Mouse (Mus musculus) left cerebral cortex, postnatal 10 days (tissue): ENCODE measurements around the gene Sesn2. TPM values are rescaled to one million over a fixed set of nuclear protein-coding genes. Genes with fewer than 3 reads are reported as not detected.
"Not testable (repeated sequence)": the region's sequence is repeated elsewhere in the genome, so short reads cannot be mapped to it uniquely, and the experiment has no call there.

Experiments
- DNase-seq, 2 experiments: peaks; one replicate each; pipeline ENCODE4 v3.0.0; 2021 to 2022; ENCODE audit warnings: low spot score in 2 of 2, mixed read lengths in 1 of 2; ENCODE audit errors: extremely low spot score in 1 of 2
- intact Hi-C: fragments of 180-260 bp; cut with DNase I; formaldehyde crosslinking; loops from one replicate; pipeline ENCODE4 v1.15.1; 2025
- total RNA-seq, 2 experiments: library from RNA; stranded (reverse); gene quantifications; 2 replicates each; pipeline ENCODE4 v1.2.3; 2021

The Sesn2 gene
- total RNA-seq, 2 experiments from 2014 or later = 10.3 to 13.0 TPM

DNA sequence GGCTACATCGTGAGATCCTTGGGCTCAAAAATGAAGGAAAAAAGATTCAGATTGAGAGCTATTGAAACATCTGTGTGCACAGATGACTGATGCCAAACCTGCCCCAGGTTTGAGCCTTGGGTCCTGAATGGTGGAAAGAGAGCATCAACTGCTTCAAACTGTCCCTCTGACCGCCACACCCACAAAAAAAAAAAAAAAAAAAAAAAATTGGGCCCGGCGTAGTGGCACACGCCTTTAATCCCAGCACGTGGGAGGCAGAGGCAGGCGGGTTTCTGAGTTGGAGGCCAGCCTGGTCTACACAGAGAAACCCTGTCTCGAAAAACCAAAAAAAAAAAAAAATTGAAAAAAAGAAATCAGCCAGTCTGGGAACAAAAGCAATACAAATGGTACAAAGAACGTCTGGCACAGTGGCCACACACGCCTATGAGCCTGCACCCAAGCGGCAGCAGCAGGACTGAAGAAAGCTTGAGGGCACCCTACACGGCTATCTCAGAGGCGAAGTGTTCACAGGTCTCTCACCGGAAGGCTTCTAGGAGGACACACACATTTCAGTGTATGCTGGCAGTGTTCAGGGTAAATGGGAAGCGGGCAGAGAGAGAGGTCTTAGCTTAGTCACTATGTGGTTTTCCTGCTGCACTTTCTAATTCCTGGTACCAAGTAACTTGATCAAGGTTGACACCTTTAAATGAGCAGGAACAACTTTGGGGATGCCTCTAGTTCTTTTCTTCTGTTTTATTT, 19.9 kb downstream of the Sesn2 start:
- intact Hi-C loops = no loop called here
- DNase-seq = no peak

DNA sequence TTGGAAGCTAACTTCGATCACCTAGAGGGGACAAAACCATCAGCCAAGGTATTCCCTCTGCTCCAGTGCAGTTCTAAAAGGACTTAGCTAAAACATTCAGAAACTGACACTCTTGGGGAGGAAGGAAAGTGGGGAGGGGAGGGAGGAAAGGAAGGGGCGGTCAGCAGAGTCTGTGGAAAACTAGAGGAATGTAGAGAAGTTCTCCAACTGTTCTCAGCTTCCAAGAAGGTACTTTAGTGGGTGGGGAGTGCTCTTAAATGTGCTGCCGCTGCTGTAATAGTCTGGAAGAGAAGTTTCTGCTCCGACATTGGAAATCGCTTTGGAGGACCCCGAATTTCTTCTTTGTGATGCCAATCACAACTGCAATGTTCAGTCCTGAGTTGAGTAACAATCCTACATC, 21.3 kb downstream of the Sesn2 start:
- no peak for DNase-seq
- intact Hi-C loops = no loop called here

DNA sequence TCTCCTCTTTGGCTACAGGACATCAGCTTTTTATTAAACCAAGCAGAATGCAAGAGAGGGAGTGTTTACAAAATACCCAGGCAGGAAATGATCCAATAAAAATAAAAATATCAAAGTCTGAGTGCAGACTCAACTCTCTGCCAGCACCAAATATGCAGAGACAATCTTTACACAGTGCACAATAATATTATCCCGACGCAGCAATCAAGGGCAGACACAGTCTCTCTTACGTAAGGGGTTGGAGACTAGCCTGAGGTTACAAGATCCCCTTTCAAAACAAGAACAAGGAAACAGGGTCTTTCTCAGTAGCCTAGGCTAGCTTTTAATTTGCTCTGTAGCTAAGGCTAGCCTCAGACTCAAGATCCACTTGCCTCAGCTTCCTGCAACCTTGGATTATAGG, 21.8 kb downstream of the Sesn2 start:
- no peak for DNase-seq
- intact Hi-C loops = no loop called here

DNA sequence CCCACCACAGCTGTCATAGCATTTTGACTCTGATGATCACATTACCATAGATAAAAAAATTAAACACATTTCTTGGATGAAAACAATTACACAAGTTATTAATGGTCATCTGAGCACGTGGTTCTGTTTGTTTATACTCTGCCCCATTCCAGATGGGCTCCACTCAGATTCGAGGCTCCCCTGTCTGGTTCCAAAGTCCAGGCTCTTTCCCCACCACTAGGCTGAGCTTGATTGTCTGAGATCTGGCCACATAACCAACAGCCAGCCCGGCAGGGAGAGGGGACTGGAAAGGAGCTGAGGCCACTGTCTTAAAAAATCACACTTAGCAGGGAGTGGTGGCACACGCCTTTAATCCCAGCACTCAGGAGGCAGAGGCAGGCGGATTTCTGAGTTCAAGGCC, 25.5 kb downstream of the Sesn2 start:
- intact Hi-C loops = no loop called here
- DNase-seq = no peak

DNA sequence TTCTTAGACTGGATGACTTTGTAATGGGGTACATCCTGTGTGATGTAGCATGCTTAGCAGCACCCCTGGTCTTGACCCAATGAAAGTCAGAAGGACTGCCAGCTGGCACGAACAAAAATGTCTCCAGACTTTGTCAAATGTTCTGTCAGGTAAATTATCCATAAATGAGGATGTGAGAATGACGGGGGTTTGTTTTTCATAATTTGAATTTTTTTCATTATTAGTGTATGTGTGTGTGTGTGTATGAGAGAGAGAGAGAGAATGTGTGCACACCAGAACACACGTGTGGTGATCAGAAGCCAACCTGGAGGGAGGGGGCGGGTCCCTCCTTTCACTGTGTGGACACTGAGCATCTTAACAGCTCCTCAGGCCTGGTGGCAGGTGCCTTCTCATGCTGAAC, 26.1 kb downstream of the Sesn2 start:
- intact Hi-C loops = no loop called here
- DNase-seq = no peak

DNA sequence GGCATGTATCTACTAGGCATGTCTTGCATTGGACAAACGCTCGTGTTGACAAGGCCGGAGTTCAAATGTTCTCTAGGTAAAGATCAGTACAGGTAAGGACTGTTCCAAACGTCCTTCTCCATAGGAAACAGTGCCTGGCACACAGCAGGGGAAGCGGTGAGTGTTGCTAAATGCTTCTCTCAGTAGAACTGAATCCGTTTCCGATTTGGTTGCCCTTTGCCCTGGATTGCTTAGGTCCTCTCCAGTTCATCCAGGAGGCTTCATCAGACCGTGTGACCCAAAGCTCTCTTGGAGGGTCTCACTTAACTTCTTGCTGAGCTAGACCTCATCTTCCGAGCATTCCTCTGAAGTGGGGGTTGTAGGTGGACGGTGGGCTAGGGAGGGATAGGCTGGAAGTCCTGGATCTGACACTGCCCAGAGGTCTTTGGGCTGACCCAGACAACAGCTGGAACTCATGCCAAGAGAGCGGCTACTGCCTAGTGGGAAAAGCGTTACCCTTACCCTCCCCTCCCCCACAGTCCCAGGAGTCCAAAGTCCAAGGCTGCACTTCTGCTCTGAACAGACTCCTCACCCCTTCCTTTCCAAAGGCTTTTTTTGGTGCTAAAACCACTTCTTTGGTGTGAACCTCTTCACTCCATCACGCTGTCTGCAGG, 27.2 kb downstream of the Sesn2 start:
- no peak for DNase-seq
- intact Hi-C loops = no loop called here

DNA sequence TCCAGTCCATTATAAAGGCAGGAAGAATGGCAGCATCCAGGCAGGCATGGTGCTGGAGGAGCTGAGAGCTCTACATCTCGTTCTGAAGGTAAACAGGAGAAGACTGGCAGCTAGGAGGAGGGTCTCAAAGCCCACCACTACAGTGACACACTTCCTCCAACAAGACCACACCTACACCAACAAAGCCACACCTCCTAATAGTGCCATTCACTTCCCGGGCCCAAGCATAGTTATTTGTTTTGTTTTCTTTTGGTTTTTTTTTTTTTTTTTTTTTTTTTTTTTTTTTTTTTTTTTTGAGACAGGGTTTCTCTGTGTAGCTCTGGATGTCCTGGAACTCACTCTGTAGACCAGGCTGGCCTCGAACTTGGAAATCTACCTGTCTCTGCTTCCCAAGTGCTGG, 28.2 kb downstream of the Sesn2 start:
- DNase-seq, intact Hi-C loops: not testable (repeated sequence)

DNA sequence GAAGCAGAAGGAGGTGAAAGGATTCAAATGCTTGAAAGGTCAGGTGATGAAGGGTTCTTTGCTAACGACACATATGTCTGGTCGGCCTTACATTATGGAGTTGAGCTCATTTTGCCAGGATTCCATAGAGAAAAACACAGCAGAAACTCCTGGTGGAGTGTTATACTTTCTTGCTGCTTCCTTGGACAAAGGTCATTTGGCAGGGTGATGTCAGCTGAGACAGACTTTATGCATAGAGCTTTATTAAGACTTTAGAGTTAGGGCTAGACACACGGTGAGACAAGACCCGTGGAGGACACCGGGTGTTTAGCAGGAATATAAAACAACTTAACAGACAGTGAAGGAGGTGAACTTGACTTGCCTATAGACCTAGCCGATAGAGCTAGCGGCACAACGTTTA, 32.5 kb downstream of the Sesn2 start:
- DNase-seq = no peak
- intact Hi-C loops = no loop called here

DNA sequence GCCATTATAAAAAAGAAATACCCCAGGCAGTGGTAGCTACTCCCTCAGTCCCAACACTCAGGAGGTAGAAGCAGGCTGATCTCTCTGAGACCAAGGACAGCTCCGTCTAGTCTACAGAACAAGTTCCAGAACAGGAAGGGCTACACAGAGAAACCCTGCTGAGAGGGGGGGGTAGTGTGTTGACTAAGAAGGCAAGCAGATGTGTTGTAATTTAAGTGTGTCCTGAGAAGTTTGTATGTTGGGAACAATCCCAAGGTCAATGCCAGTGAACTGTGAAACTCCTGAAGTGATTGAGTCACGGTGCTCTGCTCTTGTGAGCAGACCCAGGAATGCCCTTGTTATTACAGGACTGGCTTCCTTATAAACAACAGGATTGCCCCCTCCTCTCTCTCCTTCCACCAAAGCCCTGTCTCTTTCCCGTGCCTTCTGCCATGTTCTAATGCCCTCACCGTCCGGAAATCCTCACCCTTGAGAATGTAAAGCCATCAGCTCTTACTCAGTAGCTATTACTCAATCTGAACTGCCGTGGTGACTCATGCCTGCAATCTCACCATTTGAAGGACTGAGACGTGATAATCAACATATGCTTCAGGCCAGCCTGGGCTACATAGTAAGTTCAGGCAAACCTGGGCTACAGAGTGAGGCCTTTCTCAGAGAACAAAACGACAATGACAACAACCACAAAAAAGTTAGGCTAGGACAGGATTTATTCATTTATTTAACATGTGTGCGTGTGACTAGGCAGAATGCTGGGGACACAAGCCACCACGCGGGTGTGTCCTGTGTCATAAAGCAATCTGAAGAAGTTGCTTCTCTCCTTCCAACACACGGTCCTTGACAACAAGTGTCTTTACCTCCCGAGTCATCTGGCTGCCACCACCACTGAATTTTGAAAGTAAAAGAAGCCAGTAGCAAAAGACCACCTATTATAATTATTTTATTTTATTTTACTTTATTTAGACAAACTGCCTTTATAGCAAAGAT, 34.1 kb downstream of the Sesn2 start:
- intact Hi-C loops = no loop called here
- DNase-seq = no peak

DNA sequence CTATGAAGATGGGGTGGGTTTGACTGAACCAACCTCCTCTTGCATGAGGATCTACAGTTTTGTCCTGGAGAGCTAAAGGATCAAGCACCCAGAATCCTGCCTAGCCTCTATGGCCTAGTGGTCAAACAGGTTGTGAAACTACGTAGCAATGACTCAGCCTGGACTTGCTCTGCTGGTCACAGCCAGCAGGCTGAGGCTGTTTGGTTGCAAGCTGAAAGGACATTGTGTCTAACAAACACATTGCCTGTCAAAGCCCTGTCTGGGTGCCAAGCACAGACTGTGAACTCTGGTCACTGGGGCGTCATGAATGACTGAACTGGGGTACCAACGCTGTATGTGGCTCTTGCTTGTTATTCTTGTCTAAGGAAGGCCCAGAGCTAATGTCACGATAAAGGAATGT, 35.7 kb downstream of the Sesn2 start:
- intact Hi-C loops = no loop called here

DNA sequence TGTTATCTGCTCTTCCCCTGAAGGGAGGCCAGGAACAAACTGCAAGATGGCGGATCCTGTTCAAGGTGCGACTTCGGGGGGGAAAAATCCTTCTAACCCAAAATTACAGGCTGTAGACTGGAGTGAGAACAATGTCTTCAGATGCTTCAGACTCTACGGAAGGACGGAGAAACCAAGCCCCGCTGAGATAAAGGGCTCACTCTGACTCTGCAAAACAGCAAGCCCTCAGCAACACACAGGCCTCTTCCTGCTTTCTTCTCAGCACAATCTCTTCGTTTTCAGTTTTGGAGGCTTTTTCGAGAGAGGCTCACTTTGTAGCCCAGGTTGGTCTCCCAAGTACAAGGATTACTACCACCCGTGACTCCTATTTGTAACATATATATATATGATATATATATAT, 36.9 kb downstream of the Sesn2 start:
- intact Hi-C loops = no loop called here

More for the DNA sequence above, 35.7 kb downstream of the Sesn2 start:
- no peak for DNase-seq

DNA sequence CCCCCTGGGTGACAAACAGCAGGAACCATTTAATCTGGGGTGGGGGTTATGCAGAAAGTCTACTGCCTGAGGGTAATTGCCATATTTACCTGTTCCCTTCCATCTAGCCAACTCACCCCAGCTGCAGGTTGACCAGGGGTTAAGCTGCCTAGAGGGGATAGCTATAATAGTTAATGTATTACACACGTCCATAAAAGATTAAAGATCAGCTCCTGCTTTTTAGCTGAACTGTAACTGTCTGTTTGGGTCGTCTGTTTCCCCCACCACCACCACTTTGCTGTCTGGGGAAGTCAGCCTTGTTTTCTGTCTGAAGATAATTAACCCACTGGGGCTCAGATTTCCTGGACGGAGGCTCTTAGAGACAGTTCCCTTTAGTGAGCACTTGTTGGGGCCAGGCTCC, 40.4 kb downstream of the Sesn2 start:
- intact Hi-C loops = no loop called here
- no peak for DNase-seq

More for the DNA sequence above, 36.9 kb downstream of the Sesn2 start:
- DNase-seq = no peak

DNA sequence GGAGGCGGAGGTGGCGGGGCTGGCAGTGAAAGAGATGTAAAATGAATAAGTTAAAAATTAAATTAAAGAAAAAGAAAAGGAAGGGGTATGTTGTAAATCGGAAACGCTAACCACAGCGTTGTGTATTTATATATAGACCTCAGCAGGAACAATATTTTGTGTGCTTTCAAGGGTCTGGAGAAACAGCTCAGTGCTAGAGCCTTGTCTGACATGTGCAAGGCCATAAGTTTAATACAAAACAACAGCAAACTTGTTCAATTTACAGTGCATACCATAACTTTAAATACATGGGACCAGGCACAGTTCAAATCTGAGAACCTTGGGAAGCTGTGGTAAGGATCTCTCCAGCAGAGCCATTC, 46.1 kb downstream of the Sesn2 start:
- no peak for DNase-seq
- intact Hi-C loops = no loop called here

DNA sequence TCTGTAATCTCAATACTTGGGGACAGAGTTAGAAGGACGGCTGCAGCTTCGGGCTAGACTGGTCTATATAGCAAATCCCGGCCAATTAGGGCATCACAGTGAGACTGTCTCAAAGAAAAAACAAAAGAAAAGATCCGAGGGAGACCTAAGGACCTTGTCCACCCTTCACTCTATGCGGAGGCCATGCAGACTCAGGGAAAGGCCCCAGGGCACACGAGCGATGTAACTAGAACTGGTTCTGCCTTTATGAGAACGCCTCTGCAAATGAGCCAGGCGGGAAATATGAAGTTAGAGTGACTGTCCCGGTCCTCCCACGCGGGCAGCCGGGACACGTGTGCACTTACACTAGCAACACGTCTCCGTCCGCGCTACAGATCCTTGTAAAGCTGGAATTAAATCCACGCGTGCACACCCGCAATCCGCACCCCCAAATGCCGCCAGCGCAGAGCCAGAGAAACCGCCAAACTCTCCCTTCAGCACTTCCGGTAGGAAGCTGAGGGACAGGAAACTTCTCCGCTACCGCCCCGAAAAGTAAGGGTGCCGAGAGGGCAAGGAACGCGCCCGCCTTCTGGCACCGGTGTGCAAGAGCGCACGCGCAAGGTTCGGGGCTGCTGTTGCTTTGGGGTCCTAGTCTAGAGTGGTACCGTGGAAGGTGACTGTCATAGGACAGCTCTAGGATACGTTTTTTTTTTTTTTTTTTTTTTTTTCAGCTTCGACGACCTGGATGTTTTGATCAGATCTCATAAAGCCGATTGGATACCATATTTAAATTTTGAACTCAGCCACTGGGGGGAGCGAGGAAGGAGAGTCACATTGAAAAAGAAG, 46.7 kb downstream of the Sesn2 start, which contains the start of gene Med18:
TSS of gene Med18 (minus strand) at position 492 of the 825 bp plus-strand sequence.
- DNase-seq = peak; percentile 94 to 96
- intact Hi-C loops = loop anchor here (2.0 kb wide), 1 partner anchor 45 kb away; no protein-coding TSS in a partner anchor

DNA sequence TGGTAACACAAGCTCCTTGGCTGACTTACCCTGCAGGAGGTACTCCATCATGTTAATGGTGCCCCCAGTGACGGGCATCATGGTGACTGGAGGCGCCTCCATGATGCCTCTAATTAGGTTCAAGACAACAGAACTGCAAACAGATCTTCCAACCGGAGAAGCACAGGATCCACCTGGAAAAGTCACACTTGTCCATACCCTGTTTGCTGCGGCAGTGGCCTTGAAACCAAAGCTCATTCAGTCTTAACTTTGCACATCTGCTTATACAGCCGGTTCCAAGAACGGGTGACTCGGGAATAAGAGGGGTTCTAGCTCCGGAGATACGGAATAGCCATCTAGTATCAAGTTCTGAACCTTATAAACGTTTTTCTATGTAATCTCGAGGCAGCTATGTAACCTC, 47.5 kb downstream of the Sesn2 start:
- intact Hi-C loops = loop anchor here (2.0 kb wide), 1 partner anchor 46 kb away; no protein-coding TSS in a partner anchor
- DNase-seq = no peak

DNA sequence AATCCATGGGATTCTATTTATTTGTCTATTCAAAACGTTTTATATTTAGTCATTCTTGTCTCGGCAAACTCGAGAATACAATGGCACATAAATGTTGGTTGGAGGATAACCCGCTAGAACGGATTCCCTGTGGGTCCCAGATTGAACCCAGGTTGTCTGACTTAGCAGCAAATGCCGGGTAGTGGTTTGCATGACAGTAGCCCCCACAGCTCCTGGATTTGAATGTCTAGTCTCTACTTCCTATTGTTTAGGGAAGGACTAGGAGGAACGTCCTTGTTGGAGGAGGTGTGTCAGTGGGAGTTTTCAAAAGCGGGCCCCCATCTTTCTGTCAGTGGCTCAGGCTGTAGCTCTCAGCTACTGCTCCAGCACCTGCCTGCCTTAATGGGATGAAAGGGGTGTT, 50.1 kb downstream of the Sesn2 start:
- intact Hi-C loops = no loop called here
- DNase-seq = no peak

DNA sequence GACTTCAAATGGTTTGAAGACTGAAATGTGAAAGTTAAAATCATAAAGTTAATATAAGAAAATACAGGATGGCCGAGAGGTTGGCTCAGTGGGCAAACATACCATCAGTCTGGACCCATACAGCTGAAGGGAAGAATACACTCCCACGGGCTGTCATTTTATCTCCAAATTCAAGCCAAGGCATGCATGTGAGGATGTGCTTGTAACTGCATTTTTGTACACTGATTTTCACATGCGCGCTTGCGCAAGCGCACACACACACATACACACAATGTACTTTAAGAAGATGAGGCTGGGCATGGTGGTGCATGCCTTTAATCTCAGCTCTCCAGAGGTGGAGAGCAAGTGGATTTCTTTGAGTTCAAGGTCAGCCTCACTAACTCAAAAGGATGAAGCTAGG, 54.7 kb downstream of the Sesn2 start:
- no peak for DNase-seq
- intact Hi-C loops = no loop called here

DNA sequence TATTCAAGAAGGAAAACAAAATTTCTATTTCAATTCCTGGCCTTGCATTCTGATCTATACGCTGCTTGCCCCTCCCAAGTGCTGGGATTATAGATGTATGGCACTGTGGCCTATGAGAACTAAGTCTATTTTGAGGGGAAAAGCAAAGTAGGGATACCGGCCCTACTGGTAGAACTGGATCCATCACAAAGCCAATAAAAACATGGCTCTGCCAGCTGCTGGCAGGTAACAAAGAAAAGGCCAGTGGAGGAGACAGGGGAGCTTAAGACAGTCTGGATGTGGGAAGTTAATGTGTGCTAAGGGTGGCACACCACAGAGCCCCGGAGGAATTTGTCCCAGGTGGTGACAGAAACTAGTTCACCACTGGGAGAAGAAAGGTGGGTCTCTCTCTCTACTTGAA, 55.2 kb downstream of the Sesn2 start:
- no peak for DNase-seq

DNA sequence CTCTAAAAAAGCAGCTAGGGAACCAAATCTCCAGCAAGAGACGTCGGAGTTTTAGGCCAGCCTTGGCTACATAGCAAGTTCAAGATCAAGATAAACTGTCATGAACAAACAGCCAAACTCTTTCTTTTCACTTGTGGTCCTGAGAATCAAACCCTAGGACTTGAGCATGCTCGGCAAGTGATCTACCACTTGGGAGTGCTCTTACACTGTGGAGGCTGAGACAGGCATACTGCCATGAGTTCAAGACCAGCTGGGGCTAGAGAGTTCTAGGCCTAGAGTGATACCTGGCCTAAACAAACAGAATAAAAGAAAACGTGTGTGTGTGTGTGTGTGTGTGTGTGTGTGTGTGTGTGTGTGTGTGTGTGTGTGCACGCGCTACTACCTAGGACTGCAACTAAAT, 56.1 kb downstream of the Sesn2 start:
- DNase-seq = no peak
- intact Hi-C loops = no loop called here

More for the DNA sequence above, 55.2 kb downstream of the Sesn2 start:
- intact Hi-C loops = no loop called here
